Mouse (Mus musculus): ENCODE measurements around the gene Rd3l. TPM values are rescaled to one million over a fixed set of nuclear protein-coding genes. Genes with fewer than 3 reads are reported as not detected.

Rd3l gene
- not detected in 2 replicates for polyA plus RNA-seq (2016; fragmentation: Nextera tagmentation; extraction: Ambion mirVana)

- Histone ChIP-seq H3K9ac (replicated peaks) (no peak within 1 kb of the TSS), H3K36me3 (no peaks in the 10 kb centered on the region), H3K27ac (replicated peaks) (no peak within 1 kb of the TSS), H3K4me1 (no peaks in the 10 kb centered on the region), H3K27me3 (0 out of 2 replicates have a peak, but pooled peaks cover 4% of the 10 kb centered on the region), H3K9me3 (no peaks in the 10 kb centered on the region), H3K4me3 (no peak within 1 kb of the TSS), H3K4me2 (replicated peaks) (no peak within 1 kb of the TSS)
- no peak for ATAC-seq (ENCODE audit: low FRiP score, low read depth)
- WGBS = 74% methylated on average over 6 of the region's 6 CpGs
Observed at GRCm38 (mm10) chr12:111980887-111981367, at the start of gene Rd3l. Rd3l (minus strand) TSS chr12:111981317.

DNA sequence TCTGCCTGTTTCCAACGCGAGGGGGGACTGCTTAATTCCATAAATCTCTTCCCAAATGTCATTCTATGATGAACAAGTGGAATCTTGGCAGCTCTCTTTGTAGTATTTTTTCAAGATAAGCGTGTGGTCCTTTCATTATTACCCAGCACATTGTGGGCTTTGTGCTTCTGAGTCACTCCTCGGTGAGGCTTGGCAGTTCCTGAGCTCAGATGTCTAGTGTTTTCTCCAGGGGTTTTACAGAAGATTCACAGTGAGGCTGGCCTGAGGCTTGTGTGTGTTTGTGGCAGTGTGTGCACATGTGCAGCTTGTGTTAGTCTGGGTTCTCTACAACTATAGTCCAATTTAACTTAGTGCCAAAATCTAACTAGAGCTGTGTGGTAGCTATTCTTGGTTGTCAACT is 46.3 kb upstream of the Rd3l start:
- no peak overlapping the region for H3K9ac ChIP-seq (replicated peaks)
- H3K4me3 ChIP-seq = no peak overlapping the region
- no peaks in the 10 kb centered on the region for H3K4me1 ChIP-seq
- no peak overlapping the region for H3K27ac ChIP-seq (replicated peaks)
- no peaks in the 10 kb centered on the region for H3K27me3 ChIP-seq
- no peak for ATAC-seq (ENCODE audit: low FRiP score, low read depth)
- H3K9me3 ChIP-seq = no peaks in the 10 kb centered on the region
- 83% methylated on average over 4 of the region's 4 CpGs for WGBS
- no peaks in the 10 kb centered on the region for H3K36me3 ChIP-seq
- H3K4me2 ChIP-seq (replicated peaks) = no peak overlapping the region

GRCm38 (mm10) chr12:112025907-112026645 is 45.0 kb upstream of the Rd3l start:
- no peak overlapping the region for H3K27ac ChIP-seq (replicated peaks)
- no peak for ATAC-seq (ENCODE audit: low FRiP score, low read depth)
- WGBS = 82% methylated on average over 14 of the region's 14 CpGs
- H3K9ac ChIP-seq (replicated peaks) = no peak overlapping the region
- no peaks in the 10 kb centered on the region for H3K27me3 ChIP-seq
- no peaks in the 10 kb centered on the region for H3K36me3 ChIP-seq
- 0 out of 2 replicates have a peak, but pooled peaks cover 3% of the 10 kb centered on the region for H3K9me3 ChIP-seq
- H3K4me1 ChIP-seq = no peaks in the 10 kb centered on the region
- H3K4me2 ChIP-seq (replicated peaks) = no peak overlapping the region
- H3K4me3 ChIP-seq = no peak overlapping the region

GRCm38 (mm10) chr12:112025457-112025856 is 44.3 kb upstream of the Rd3l start:
- H3K27ac ChIP-seq (replicated peaks) = no peak overlapping the region
- H3K36me3 ChIP-seq = no peaks in the 10 kb centered on the region
- H3K27me3 ChIP-seq = no peaks in the 10 kb centered on the region
- no peak overlapping the region for H3K9ac ChIP-seq (replicated peaks)
- no peak for ATAC-seq (ENCODE audit: low FRiP score, low read depth)
- no peak overlapping the region for H3K4me3 ChIP-seq
- no peak overlapping the region for H3K4me2 ChIP-seq (replicated peaks)
- 0 out of 2 replicates have a peak, but pooled peaks cover 3% of the 10 kb centered on the region for H3K9me3 ChIP-seq
- WGBS = 92% methylated on average over 13 of the region's 13 CpGs
- H3K4me1 ChIP-seq = no peaks in the 10 kb centered on the region

DNA sequence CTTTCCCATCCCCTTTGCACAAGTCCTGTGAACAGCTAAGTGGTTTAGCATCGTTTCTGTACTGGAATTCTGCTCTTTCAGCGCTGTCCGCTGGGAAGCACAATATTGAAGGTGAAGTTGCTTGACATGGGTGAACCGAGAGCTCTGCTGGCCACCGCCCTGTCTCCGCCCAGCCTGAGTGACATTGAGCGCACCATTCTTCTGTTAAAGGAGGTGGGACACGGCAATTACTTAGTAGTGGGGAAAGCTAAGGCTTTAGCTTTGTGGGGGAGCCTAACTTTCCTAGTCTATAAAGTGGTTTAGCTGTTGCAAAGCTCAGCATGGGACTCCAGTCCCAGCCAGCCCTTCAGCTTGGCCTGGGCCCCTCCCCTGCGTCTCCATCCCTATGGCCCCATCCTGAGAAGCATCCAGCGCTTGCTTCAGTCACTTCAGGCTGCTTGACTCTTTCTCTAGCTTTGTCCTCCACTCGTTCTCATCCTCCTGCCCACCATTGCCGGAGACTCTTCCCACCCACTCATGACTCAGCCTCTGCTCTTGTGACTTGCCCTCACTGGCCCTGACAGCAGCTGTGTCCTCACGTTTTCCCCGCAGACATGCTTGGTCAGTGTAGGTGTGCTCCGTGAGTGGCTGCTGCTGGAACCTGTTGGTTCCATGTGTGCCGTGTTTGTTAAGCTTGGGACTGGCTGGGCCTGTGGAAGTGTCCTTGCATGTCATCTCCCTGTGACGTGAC is 43.6 kb upstream of the Rd3l start:
- Histone ChIP-seq H3K27me3 (no peaks in the 10 kb centered on the region), H3K4me1 (no peaks in the 10 kb centered on the region), H3K27ac (replicated peaks) (no peak overlapping the region), H3K9me3 (0 out of 2 replicates have a peak, but pooled peaks cover 7% of the 10 kb centered on the region), H3K4me2 (replicated peaks) (no peak overlapping the region), H3K4me3 (no peak overlapping the region), H3K36me3 (no peaks in the 10 kb centered on the region), H3K9ac (replicated peaks) (no peak overlapping the region)
- 81% methylated on average over 17 of the region's 17 CpGs for WGBS
- no peak for ATAC-seq (ENCODE audit: low FRiP score, low read depth)

- Histone ChIP-seq H3K27ac (replicated peaks) (no peak overlapping the region), H3K4me1 (no peaks in the 10 kb centered on the region), H3K27me3 (no peaks in the 10 kb centered on the region), H3K9me3 (0 out of 2 replicates have a peak, but pooled peaks cover 7% of the 10 kb centered on the region), H3K9ac (replicated peaks) (no peak overlapping the region), H3K4me2 (replicated peaks) (no peak overlapping the region), H3K36me3 (no peaks in the 10 kb centered on the region), H3K4me3 (no peak overlapping the region)
- 82% methylated on average over 2 of the region's 2 CpGs for WGBS
- ATAC-seq (ENCODE audit: low FRiP score, low read depth) = no peak
Observed at GRCm38 (mm10) chr12:112023306-112023705, 42.2 kb upstream of the Rd3l start.

DNA sequence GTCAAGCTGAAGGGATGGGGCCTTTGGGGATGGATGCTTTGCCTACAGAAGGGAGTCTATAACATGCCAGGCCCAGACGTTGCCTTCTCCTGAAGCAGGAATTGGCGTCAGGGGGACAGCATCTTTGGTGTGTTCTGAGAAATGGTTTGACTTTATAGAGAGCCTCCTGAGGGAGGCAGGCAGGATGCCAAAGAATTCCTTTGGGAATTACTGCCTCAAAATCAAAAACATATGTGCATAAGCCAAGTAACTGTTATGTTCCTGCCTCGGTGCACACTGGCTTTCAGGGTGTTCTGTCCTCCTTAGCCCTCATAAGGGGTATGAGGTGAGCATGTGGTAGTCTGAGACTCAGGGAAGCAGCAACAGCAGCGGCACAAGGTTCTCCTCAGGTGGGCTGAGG is 35.2 kb upstream of the Rd3l start:
- H3K9ac ChIP-seq (replicated peaks) = no peak overlapping the region
- H3K36me3 ChIP-seq = no peaks in the 10 kb centered on the region
- H3K27me3 ChIP-seq = no peaks in the 10 kb centered on the region
- no peak overlapping the region for H3K4me2 ChIP-seq (replicated peaks)
- no peak for ATAC-seq (ENCODE audit: low FRiP score, low read depth)
- 78% methylated on average over 4 of the region's 4 CpGs for WGBS
- H3K9me3 ChIP-seq = 0 out of 2 replicates have a peak, but pooled peaks cover 7% of the 10 kb centered on the region
- peaks cover 10% of the 10 kb centered on the region for H3K4me1 ChIP-seq
- H3K4me3 ChIP-seq = no peak overlapping the region
- no peak overlapping the region for H3K27ac ChIP-seq (replicated peaks)

- WGBS = 13% methylated on average over 14 of the region's 14 CpGs
- Histone ChIP-seq H3K27ac (replicated peaks) (peak overlapping the region; percentile 59), H3K27me3 (no peaks in the 10 kb centered on the region), H3K9ac (replicated peaks) (0 out of 2 replicates have a peak overlapping the region, but pooled peaks have one; percentile 2), H3K4me3 (peak overlapping the region; percentile 24), H3K9me3 (0 out of 2 replicates have a peak, but pooled peaks cover 3% of the 10 kb centered on the region), H3K36me3 (no peaks in the 10 kb centered on the region), H3K4me1 (peaks cover 10% of the 10 kb centered on the region), H3K4me2 (replicated peaks) (peak overlapping the region; percentile 46)
- ATAC-seq (ENCODE audit: low FRiP score, low read depth) = peak; percentile 78; the same call in 1 of the 2 replicates
Observed at GRCm38 (mm10) chr12:112013271-112013801, 32.2 kb upstream of the Rd3l start.

DNA sequence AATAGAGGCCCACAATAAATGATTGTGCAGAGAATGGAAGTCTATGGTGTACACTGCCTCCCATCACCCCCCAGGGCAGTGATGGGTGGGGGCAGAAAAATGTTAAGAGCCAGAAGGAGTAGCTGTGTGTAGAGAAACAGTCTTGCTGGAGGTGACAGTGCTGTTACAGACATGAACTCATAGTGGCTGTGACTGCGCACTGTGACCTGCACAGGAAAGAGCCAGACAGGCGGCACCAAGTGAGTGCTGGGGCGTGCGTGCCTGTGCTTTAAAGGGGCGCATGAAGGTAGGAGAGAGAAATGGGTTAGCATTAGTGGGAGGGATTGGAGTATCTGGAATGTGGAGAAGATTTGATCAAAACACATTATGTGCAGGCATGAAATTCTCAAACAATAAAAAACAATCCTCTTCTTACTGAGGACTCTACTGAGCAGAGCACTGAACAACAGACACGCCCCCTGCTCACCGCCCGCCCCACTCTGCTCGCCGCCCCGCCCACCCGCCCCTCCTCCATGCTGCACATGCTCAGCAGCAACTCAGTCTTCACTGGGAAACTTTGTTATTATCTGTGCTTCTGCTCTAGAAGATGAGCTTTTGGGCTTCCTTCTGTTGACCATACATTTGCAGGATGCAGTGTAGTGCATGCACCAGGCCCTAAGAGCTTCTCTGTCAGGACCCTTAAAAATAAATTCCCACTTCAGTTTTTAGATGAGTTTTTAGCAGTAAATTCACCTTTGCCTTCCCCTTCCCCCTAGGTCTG is 31.6 kb upstream of the Rd3l start:
- H3K9me3 ChIP-seq = 0 out of 2 replicates have a peak, but pooled peaks cover 3% of the 10 kb centered on the region
- H3K36me3 ChIP-seq = no peaks in the 10 kb centered on the region
- WGBS = 22% methylated on average over 12 of the region's 12 CpGs
- no peak overlapping the region for H3K9ac ChIP-seq (replicated peaks)
- peak overlapping the region; percentile 59 for H3K27ac ChIP-seq (replicated peaks)
- peak; percentile 93 for ATAC-seq (ENCODE audit: low FRiP score, low read depth)
- H3K4me3 ChIP-seq = peak overlapping the region; percentile 24
- peak overlapping the region; percentile 46 for H3K4me2 ChIP-seq (replicated peaks)
- H3K4me1 ChIP-seq = peaks cover 10% of the 10 kb centered on the region
- H3K27me3 ChIP-seq = no peaks in the 10 kb centered on the region

GRCm38 (mm10) chr12:112001223-112001622 is 20.1 kb upstream of the Rd3l start:
- H3K4me1 ChIP-seq = no peaks in the 10 kb centered on the region
- ATAC-seq (ENCODE audit: low FRiP score, low read depth) = no peak
- H3K4me3 ChIP-seq = no peak overlapping the region
- no peak overlapping the region for H3K9ac ChIP-seq (replicated peaks)
- no peak overlapping the region for H3K27ac ChIP-seq (replicated peaks)
- H3K27me3 ChIP-seq = no peaks in the 10 kb centered on the region
- no peaks in the 10 kb centered on the region for H3K9me3 ChIP-seq
- H3K4me2 ChIP-seq (replicated peaks) = no peak overlapping the region
- H3K36me3 ChIP-seq = no peaks in the 10 kb centered on the region
- WGBS = 27% methylated on average over 8 of the region's 8 CpGs

GRCm38 (mm10) chr12:111999735-112000134 is 18.6 kb upstream of the Rd3l start:
- Histone ChIP-seq H3K27ac (replicated peaks) (no peak overlapping the region), H3K4me3 (no peak overlapping the region), H3K9ac (replicated peaks) (no peak overlapping the region), H3K9me3 (no peaks in the 10 kb centered on the region), H3K4me1 (no peaks in the 10 kb centered on the region), H3K4me2 (replicated peaks) (no peak overlapping the region), H3K27me3 (no peaks in the 10 kb centered on the region), H3K36me3 (no peaks in the 10 kb centered on the region)
- WGBS = 90% methylated on average over 7 of the region's 7 CpGs
- ATAC-seq (ENCODE audit: low FRiP score, low read depth) = no peak

Measured in midbrain, embryonic 12.5 days (tissue).